9 mouse cellular contexts compared by ENCODE assay signal in the genomic region with DNA sequence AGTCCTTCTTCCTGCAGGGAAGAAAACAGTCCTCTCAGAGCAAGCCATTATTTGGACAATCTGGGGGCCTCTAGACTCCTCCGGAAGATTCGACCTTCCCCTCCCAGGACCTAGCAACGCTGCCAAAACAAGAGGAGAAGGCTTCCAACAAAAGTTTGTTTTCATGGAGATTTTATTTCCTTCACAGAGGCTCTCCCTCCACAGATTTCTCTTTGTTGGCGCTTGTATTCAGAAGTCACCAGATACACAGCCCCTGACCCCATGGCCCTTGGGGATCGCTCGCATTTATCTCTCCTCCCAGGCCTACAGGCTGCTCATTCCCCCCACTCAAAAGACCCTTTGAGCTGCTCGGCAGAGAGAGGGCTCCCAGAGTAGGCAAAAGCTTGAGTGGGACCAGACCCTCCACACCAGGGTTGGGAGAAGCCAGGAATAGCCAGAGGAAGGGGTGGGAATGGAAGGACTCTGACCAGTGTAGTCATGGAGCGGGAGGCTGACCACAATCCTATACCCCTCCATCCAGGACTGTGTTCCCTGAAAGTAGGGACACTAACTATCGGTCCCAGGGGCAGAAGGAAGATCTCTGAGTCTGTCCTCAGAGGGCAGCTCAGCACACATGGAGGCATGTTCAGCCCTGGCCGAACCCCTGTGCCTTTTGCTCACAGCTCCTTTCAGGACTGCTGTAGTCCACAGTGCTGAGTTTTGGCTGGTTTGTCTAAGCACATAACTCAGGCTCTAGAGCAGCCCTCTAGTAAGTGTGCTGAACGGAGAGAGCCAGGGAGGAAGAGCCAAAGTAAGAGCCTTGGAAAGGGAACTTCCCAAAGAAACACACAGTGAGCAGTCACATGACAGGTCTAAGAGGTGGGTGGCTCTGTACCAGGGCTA. TPM values are rescaled to one million over a fixed set of nuclear protein-coding genes. Genes with fewer than 3 reads are reported as not detected.
DNase-seq lines count a peak whose midpoint lies in the region; ATAC-seq and TF ChIP-seq lines count a peak whose summit lies in the region.
"Had no signal": no experiment of that assay in that cellular context is flagged by ENCODE, and none has a peak within 500 bp of the region (broad histone marks: within the 10 kb centered on the region; RNA-seq: fewer than 3 reads in every experiment).

No protein-coding gene starts in this region.

- ATAC-seq in forebrain, embryonic 11.5 days (replicated peaks; ENCODE audit: low FRiP score), result 0 out of 2 replicates have a peak, but pooled peaks have one; percentile 27
- ATAC-seq in forebrain, embryonic 16.5 days, result no peak
- ATAC-seq in heart, embryonic 11.5 days (replicated peaks; ENCODE audit: insufficient number of reproducible peaks, low FRiP score, low TSS enrichment), result no peak

- peak; percentile 49 for DNase-seq in forebrain, embryonic 11.5 days (ENCODE audit: low spot score)
- DNase-seq in midbrain, embryonic 10.5 days (ENCODE audit: low spot score), result peak; percentile 68
- DNase-seq in urinary bladder, postnatal 4 days (ENCODE audit: low spot score in 2 of 2), result no peak
- no peak for DNase-seq in cerebellum, adult 2 months
- no peak for DNase-seq in ovary, postnatal 14 days (ENCODE audit: low spot score)
- DNase-seq: thymus, postnatal 36 days had no signal

- no peak overlapping the region for H3K4me3 ChIP-seq in forebrain, embryonic 11.5 days (ENCODE audit: low read depth, low read length)
- no peak overlapping the region for H3K4me3 ChIP-seq in forebrain, embryonic 16.5 days (replicated peaks; ENCODE audit: low read length)
- peak overlapping the region; percentile 37; the same call in 1 of the 2 replicates for H3K4me3 ChIP-seq in E14TG2a.4 (replicated peaks; ENCODE audit: low read length)
- no peak overlapping the region for H3K4me3 ChIP-seq in heart, embryonic 11.5 days (ENCODE audit: low read depth, low read length)
- H3K4me3 ChIP-seq in midbrain, embryonic 10.5 days, result peak overlapping the region; percentile 28; the same call in 1 of the 2 replicates
- no peak overlapping the region for H3K4me3 ChIP-seq in cerebellum, adult 2 months (replicated peaks; ENCODE audit: insufficient read depth, low read depth, low read length)

- H3K9me3 ChIP-seq in forebrain, embryonic 11.5 days (ENCODE audit: control insufficient read depth, low read length), result no peaks in the 10 kb centered on the region
- no peaks in the 10 kb centered on the region for H3K9me3 ChIP-seq in forebrain, embryonic 16.5 days (ENCODE audit: control insufficient read depth, low read length)
- no peaks in the 10 kb centered on the region for H3K9me3 ChIP-seq in E14TG2a.4 (ENCODE audit: low read length)
- no peaks in the 10 kb centered on the region for H3K9me3 ChIP-seq in heart, embryonic 11.5 days (replicated peaks; ENCODE audit: control insufficient read depth, low read length)
- H3K9me3 ChIP-seq in midbrain, embryonic 10.5 days (replicated peaks), result no peaks in the 10 kb centered on the region

- peaks cover 5% of the 10 kb centered on the region; the same call in 1 of the 2 replicates for H3K4me1 ChIP-seq in forebrain, embryonic 11.5 days (replicated peaks; ENCODE audit: control insufficient read depth, insufficient read depth, low read length)
- H3K4me1 ChIP-seq in forebrain, embryonic 16.5 days (replicated peaks; ENCODE audit: control insufficient read depth, insufficient read depth, low read length), result peaks cover 3% of the 10 kb centered on the region
- H3K4me1 ChIP-seq in E14TG2a.4 (replicated peaks; ENCODE audit: low read depth, low read length), result peaks cover 50% of the 10 kb centered on the region
- H3K4me1 ChIP-seq in heart, embryonic 11.5 days (ENCODE audit: control insufficient read depth, insufficient read depth, low read length), result peaks cover 25% of the 10 kb centered on the region
- peaks cover 82% of the 10 kb centered on the region for H3K4me1 ChIP-seq in midbrain, embryonic 10.5 days
- H3K4me1 ChIP-seq in cerebellum, adult 2 months (ENCODE audit: control insufficient read depth, insufficient read depth, low read length), result no peaks in the 10 kb centered on the region

- no peak for TF ChIP-seq CTCF in E14TG2a.4 (conservative IDR thresholded peaks at IDR 0.05; ENCODE audit: low read length)
- TF ChIP-seq CTCF in cerebellum, adult 2 months (IDR thresholded peaks at IDR 0.05; ENCODE audit: borderline replicate concordance, insufficient read depth, low read depth, low read length), result no peak

- H3K27ac ChIP-seq in forebrain, embryonic 11.5 days (ENCODE audit: low read depth, low read length), result peak overlapping the region; percentile 26; the same call in 1 of the 2 replicates
- no peak overlapping the region for H3K27ac ChIP-seq in forebrain, embryonic 16.5 days (ENCODE audit: low read length)
- peak overlapping the region; percentile 62 for H3K27ac ChIP-seq in heart, embryonic 11.5 days (ENCODE audit: low read depth, low read length)
- peak overlapping the region; percentile 87 for H3K27ac ChIP-seq in midbrain, embryonic 10.5 days (replicated peaks)
- no peak overlapping the region for H3K27ac ChIP-seq in cerebellum, adult 2 months (ENCODE audit: insufficient read depth, low read length)

- no peak overlapping the region for H3K4me2 ChIP-seq in forebrain, embryonic 11.5 days (ENCODE audit: low read depth, low read length, severe bottlenecking)
- H3K4me2 ChIP-seq in forebrain, embryonic 16.5 days (ENCODE audit: low read length), result no peak overlapping the region
- no peak overlapping the region for H3K4me2 ChIP-seq in heart, embryonic 11.5 days

- no peaks in the 10 kb centered on the region for H3K27me3 ChIP-seq in forebrain, embryonic 11.5 days (ENCODE audit: control insufficient read depth, insufficient read depth, low read length)
- no peaks in the 10 kb centered on the region for H3K27me3 ChIP-seq in forebrain, embryonic 16.5 days (replicated peaks; ENCODE audit: control insufficient read depth, insufficient read depth, low read length)
- no peaks in the 10 kb centered on the region for H3K27me3 ChIP-seq in E14TG2a.4 (ENCODE audit: insufficient read depth, low read length)
- no peaks in the 10 kb centered on the region for H3K27me3 ChIP-seq in heart, embryonic 11.5 days (ENCODE audit: control insufficient read depth, insufficient read depth, low read length)
- H3K27me3 ChIP-seq in midbrain, embryonic 10.5 days (ENCODE audit: low read depth, poor library complexity, severe bottlenecking), result peaks cover 15% of the 10 kb centered on the region
- H3K27me3 ChIP-seq in cerebellum, adult 2 months (ENCODE audit: control insufficient read depth, insufficient read depth, low read length), result no peaks in the 10 kb centered on the region

- H3K9ac ChIP-seq in forebrain, embryonic 11.5 days (ENCODE audit: low read length), result peak overlapping the region; percentile 5; the same call in 1 of the 2 replicates
- H3K9ac ChIP-seq in forebrain, embryonic 16.5 days (replicated peaks; ENCODE audit: low read depth, low read length), result no peak overlapping the region
- H3K9ac ChIP-seq in heart, embryonic 11.5 days (ENCODE audit: low read depth, low read length), result no peak overlapping the region

- no peaks in the 10 kb centered on the region for H3K36me3 ChIP-seq in forebrain, embryonic 11.5 days (ENCODE audit: control insufficient read depth, insufficient read depth, low read length)
- H3K36me3 ChIP-seq in forebrain, embryonic 16.5 days (ENCODE audit: control insufficient read depth, insufficient read depth), result no peaks in the 10 kb centered on the region
- no peaks in the 10 kb centered on the region for H3K36me3 ChIP-seq in E14TG2a.4 (ENCODE audit: insufficient read depth, low read length)
- H3K36me3 ChIP-seq in heart, embryonic 11.5 days (ENCODE audit: control insufficient read depth, insufficient read depth, low read length), result no peaks in the 10 kb centered on the region
- peaks cover 8% of the 10 kb centered on the region; the same call in 1 of the 2 replicates for H3K36me3 ChIP-seq in midbrain, embryonic 10.5 days

- WGBS in forebrain, embryonic 11.5 days, result 43% methylated on average over 11 of the region's 11 CpGs
- WGBS in forebrain, embryonic 16.5 days, result 44% methylated on average over 11 of the region's 11 CpGs
- 39% methylated on average over 11 of the region's 11 CpGs for WGBS in heart, embryonic 11.5 days (ENCODE audit: insufficient replicate concordance)
- WGBS in midbrain, embryonic 10.5 days, result 24% methylated on average over 11 of the region's 11 CpGs
- WGBS in cerebellum, adult 2 months, result 64% methylated on average over 11 of the region's 11 CpGs

- no peak for TF ChIP-seq POLR2A in cerebellum, adult 2 months (IDR thresholded peaks at IDR 0.05; ENCODE audit: borderline replicate concordance, insufficient read depth, low read length)

RNA-seq across cellular contexts. Expression of a gene that starts 45.9 kb away (rescaled TPM):
- polyA plus RNA-seq in forebrain, embryonic 11.5 days (2014; fragmentation: Nextera tagmentation; extraction: Ambion mirVana), result 21.0 and 23.7 TPM in 2 replicates
- polyA plus RNA-seq in forebrain, embryonic 16.5 days (2015; fragmentation: Nextera tagmentation; extraction: Ambion mirVana), result 24.5 and 26.9 TPM in 2 replicates
- 5.2 and 6.3 TPM in 2 replicates for polyA plus RNA-seq in heart, embryonic 11.5 days (2014; fragmentation: Nextera tagmentation; extraction: Ambion mirVana)
- 41.5 and 45.0 TPM in 2 replicates for polyA plus RNA-seq in midbrain, embryonic 10.5 days (2016; fragmentation: Nextera tagmentation; extraction: Ambion mirVana)
- 23.4 and 23.8 TPM in 2 replicates for polyA plus RNA-seq in cerebellum, adult 2 months (2012; rRNA removed)

Comparison
In these comparisons a context has a peak if more than half of its experiments do, and no peak if none do; other contexts are left out.
1. H3K27ac ChIP-seq: peak in forebrain, embryonic 11.5 days (single experiment), heart, embryonic 11.5 days (single experiment) and midbrain, embryonic 10.5 days (single experiment); none in forebrain, embryonic 16.5 days (single experiment) and cerebellum, adult 2 months (single experiment).
2. DNase-seq: peak in forebrain, embryonic 11.5 days (single experiment) and midbrain, embryonic 10.5 days (single experiment); none in urinary bladder, postnatal 4 days (0 of 2), cerebellum, adult 2 months (0 of 2) and ovary, postnatal 14 days (single experiment).
3. H3K4me3 ChIP-seq: peak in E14TG2a.4 (single experiment) and midbrain, embryonic 10.5 days (single experiment); none in forebrain, embryonic 11.5 days (single experiment), forebrain, embryonic 16.5 days (single experiment), heart, embryonic 11.5 days (single experiment) and cerebellum, adult 2 months (single experiment).